Mouse (Mus musculus) gastrocnemius, adult 8-10 months (tissue): ENCODE data around the gene Nrp1. TPM values are rescaled to one million over a fixed set of nuclear protein-coding genes. Genes with fewer than 3 reads are reported as not detected.

Source experiments
- DNase-seq, 2 experiments: peaks; one replicate each; pipeline ENCODE4 v3.0.0; 2022; ENCODE audit warnings: low spot score in 2 of 2
- total RNA-seq, 4 experiments: library from RNA; stranded (reverse); gene quantifications; 2 replicates each; pipeline ENCODE4 v1.2.4; 2022

Nrp1 gene
- total RNA-seq, 4 experiments from 2014 or later: 15.6 to 29.7 (median 19.0) TPM

DNA sequence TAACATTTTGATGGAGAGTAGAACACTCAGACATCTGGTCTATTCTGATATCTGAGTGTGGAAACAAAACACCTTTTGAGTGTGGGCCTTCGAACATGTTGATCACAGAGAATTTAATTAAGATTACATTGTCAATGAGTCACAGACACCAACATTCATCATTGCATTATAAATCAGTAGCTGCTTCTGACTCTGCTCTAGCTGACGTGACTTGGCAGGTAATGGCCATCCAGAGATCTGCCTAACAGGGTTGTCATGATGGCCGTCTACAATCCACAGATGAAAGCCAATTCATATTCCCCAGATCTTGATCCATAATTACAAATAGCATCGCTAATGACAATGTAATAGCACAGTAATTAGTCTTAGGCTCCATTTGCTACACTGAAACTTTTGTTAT, 140.4 kb downstream of the Nrp1 start:
- no peak for DNase-seq

DNA sequence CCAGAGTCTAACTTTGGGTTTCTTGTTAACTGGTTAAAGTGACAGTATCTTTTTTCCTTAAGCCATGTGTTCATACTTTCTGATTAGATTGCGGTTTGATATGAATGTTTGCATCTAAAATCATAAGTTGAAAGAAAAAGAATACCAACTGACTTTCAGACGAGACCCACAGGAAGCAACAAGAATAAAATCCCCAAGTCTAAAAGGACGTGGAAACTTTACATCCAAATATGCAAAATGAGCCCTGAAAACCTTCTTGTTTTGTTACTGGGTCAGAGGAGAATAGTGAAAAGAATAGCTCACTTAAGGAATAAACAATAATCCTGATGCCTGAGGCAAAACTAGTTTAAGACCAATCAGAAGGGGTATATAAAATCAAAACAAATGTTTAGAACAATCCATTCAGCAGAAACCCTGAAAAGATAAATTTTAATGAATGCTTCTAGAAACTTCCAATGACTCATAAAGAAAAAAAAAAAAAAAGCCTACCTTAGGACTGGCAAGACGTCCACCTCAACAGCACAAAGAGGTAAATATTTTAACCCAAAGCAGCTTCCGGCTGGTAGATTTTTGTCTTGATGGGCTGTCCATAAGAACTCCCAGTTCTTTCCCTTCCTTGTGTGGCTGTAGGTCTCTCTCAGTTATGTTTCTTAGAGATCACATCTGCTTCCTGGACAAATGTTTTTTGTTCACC, 145.9 kb downstream of the Nrp1 start:
- DNase-seq: no peak

- DNase-seq: no peak
These were observed 147.5 kb downstream of the Nrp1 start for GRCm38 (mm10) chr8:128505866-128506265.

GRCm38 (mm10) chr8:128508723-128509122, 150.3 kb downstream of the Nrp1 start:
- DNase-seq: no peak

DNA sequence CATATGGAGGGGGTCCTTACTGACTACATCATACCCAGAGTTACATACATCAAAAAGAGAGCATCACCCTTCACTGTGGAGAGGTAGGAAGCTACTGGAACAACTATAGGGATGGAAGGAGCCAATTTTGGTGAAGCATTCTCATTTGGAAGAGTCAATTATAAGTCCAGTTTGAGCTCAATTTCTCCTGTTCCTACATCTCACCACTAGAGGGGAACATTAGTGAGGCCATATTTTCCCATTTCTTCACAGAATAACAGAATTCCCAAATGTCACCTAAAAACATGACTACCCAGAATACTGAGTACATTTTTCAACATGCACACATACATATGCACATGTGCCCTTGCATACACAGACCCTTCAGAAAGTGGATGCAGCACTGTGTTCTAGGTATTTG, 152.6 kb downstream of the Nrp1 start:
- DNase-seq: no peak

DNA sequence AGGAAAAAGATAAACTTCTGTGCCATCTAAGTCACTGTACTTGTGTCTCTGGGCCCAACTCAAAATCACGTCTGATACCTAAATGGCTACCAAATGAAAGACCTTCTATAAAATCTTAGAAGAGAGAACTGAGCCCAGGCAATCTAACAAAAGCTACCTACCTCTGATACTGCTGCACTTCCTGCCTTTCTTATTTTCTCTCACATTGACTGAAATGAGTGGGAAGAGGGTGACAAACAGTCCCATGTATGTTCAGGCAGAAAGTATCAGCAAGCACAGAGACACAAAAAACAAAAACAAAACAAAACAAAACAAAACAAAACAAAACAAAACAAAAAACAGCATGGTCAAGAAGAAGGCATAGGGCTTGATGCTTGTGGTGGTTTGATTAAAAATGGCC, 153.3 kb downstream of the Nrp1 start:
- DNase-seq: no peak

GRCm38 (mm10) chr8:128516846-128517446, 158.5 kb downstream of the Nrp1 start:
- no peak for DNase-seq

DNA sequence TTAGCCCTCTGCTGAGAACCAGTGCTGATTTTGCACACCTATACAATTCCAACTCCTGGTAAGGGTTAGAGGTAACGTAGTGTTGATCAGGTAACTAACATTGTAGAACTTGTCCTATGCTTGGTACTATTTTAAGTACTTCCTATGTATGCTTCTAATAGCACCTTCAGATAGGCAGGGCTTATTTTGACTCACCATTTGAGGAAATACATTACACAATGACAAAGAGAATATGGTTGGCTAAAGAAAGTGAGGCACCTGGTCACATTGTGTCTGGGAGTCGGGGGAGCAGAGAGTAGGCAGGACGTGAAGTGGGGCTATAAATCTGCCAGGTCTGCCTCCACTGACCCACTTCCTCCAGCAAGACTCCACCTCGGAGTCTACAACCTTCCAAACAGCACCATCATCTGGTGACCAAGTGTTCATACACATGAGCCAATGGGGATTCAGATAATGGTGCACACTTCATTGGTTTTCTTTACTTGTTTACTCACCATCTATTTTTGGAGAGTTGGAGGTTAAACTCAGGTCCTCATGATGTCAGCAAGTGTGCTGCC, 159.2 kb downstream of the Nrp1 start:
- no peak for DNase-seq

DNA sequence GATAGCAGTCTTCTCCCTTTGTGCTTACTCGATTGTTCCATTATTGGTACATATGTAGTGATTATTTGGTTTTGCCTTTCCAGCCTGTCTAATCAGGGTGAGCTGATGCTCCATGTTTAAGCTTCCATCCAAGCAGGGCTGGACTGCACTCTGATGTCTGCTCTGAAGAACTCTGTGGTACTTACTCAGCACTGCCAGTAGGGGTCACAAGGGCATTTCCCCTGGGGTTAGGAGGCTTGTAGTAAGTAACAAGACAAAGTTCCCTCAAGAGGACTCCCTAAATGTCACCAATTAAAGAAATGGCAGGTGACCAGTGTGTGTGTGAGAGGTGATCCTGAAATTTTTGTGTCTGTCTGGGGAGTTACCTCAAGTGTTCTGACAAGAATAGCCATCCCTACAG, 161.0 kb downstream of the Nrp1 start:
- DNase-seq: no peak

DNA sequence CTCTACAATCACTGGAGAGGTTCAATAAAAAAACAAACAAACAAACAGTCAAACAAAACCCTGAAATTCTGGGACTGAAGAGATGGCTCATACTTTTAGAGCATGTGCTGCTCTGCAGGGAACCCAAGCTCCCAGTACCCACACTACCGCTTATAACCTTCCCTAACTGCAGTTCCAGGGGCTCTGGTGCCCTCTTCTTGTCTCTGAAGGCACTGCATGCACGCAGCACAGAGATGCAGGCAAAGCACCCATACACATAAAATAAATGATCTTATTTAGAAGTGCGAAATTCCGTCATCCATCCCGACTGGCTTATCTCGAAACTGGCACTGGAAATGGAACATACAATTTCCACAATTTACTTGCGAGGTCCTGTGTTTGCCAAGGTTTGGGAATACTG, 165.4 kb downstream of the Nrp1 start:
- no peak for DNase-seq

DNA sequence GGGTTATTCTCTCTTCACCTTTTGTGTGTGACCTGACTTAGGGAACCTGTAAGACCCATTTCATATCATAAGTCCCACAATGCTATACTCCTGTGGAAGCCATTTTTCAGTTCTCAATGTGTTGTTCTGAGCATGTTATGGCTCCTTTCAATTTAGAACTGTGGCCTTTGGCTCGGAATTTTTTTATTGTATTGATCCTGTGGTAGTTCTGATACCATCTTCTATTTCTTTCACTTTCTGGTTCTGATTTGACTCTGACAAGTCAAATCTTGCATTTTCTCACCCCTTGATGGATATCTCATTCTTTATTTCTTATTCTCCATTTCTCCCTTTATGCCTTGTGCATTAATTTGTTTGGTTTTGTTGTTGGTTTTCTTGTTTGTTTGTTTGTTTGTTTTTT, 167.5 kb downstream of the Nrp1 start:
- DNase-seq: no peak

- no peak for DNase-seq
These were observed 170.4 kb downstream of the Nrp1 start for GRCm38 (mm10) chr8:128528591-128529383.

GRCm38 (mm10) chr8:128534442-128534871, 176.1 kb downstream of the Nrp1 start:
- DNase-seq: no peak

GRCm38 (mm10) chr8:128535685-128536084, 177.3 kb downstream of the Nrp1 start:
- DNase-seq: no peak

GRCm38 (mm10) chr8:128538378-128538777, 180.0 kb downstream of the Nrp1 start:
- no peak for DNase-seq

DNA sequence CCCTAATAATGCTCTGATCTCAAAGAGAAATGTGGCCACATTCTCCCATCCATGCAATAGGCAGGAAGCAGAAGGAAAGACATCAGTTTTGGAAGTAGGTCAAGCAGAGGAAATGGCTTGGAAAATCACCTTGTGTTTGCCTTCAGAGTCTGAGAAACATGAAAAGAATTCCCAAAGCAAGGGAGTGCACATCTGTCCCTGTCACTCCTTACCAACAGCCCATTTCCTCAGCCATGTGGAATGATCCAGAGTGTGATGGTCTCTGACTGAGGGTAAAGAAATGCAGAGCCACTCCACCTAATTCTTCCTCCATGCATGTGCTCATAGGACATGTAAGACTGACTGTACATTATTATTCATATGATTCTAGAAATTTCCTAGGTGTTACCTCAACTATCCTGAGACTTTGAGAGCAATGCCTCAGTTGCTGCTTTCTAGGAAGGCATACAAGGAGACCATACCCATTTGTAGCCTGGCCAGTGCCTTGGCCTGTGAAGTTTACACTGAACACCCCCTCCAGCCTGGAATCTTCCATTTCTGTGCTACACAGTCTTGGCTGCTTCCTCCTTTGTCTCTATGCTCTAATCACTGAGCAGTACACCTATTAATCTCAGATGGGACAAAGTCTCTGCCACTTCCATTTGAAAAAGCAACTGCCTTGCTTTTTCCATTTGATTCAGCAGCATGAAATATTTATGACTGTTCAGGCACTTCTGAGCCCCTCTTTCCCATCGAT, 183.1 kb downstream of the Nrp1 start:
- no peak for DNase-seq

DNA sequence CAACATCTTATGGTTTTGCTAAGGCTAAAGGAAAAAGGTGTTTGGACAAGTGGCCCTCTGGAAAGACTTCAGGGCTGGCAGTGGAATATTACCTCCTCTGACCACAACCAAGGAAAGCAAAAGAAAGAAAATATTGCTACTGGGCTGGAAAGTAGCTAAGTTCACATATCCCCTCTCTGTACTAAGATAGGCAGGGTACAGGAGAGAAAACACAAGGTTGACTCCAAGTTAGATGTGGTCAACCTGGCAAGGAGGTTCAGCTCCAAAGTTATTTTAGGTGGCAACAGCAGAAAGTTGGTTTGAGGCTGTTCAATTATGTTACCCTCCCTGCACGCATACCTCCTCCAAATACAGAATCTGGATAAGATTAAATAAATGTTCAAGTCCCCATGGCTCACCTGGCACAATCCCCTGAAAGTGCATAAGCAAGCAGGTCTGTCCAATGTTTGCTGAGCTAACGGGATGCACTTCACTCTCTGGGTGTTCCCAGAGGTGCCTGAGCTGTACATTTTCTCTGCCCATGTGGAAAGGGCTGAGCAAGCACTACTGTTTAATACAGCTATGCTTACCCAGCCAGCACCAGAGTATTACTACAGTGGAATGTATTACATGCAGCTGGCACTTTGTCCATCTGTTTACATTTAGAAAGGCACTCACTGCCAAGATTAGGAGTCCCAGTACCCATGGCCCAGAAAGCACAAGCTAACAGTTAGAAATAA, 185.9 kb downstream of the Nrp1 start:
- no peak for DNase-seq

GRCm38 (mm10) chr8:128546287-128546686, 187.9 kb downstream of the Nrp1 start:
- no peak for DNase-seq

GRCm38 (mm10) chr8:128547361-128547760, 189.0 kb downstream of the Nrp1 start:
- no peak for DNase-seq

DNA sequence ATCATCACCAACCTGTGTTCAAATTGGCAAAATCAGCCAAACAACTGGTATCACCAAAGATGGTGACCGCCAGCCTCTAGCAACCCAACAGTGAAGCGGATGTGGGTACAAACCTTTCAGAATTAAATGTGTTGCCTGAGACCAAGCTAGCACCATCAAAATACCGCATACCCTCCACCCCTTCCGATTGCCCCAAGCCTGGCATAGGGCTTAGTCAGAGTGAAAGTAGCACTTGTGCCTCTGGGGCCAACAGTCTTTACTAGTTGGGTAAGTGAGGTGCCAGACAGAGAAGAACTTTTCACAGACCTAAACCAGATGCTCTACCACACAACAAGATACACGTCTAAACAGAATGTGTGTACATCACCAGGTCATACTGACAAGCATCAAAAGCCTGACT, 191.3 kb downstream of the Nrp1 start:
- DNase-seq: no peak
